Mouse (Mus musculus) left cerebral cortex, adult 2 months (tissue): ENCODE measurements around the gene Olfr651. TPM values are rescaled to one million over a fixed set of nuclear protein-coding genes. Genes with fewer than 3 reads are reported as not detected.
A peak's percentile ranks its signal among the peaks of the same experiment; 100 is the strongest.

Experiments used
- DNase-seq, 2 experiments: peaks; one replicate each; pipeline ENCODE4 v3.0.0; 2021 to 2022; ENCODE audit warnings: low spot score in 2 of 2, mixed read lengths in 1 of 2; ENCODE audit errors: extremely low spot score in 1 of 2
- H3K27ac ChIP-seq: fragments of 200-600 bp; 2 replicates; pipeline ENCODE4 v1.8.1; 2022
- H3K4me3 ChIP-seq: fragments of 200-600 bp; 2 replicates; pipeline ENCODE4 v1.8.1; 2022
- CTCF ChIP-seq: fragments of 200-600 bp; IDR thresholded peaks from 2 replicates; pipeline ENCODE4 v1.8.1; 2022; ENCODE audit warnings: antibody characterized with exemption, mild to moderate bottlenecking, moderate library complexity
- intact Hi-C: fragments of 180-260 bp; cut with DNase I; formaldehyde crosslinking; loops from one replicate; pipeline ENCODE4 v1.15.1; 2025
- total RNA-seq, 2 experiments: library from RNA; stranded (reverse); gene quantifications; 2 replicates each; pipeline ENCODE4 v1.2.3; 2021

Olfr651 gene
- total RNA-seq, 2 experiments from 2014 or later: not detected

DNA sequence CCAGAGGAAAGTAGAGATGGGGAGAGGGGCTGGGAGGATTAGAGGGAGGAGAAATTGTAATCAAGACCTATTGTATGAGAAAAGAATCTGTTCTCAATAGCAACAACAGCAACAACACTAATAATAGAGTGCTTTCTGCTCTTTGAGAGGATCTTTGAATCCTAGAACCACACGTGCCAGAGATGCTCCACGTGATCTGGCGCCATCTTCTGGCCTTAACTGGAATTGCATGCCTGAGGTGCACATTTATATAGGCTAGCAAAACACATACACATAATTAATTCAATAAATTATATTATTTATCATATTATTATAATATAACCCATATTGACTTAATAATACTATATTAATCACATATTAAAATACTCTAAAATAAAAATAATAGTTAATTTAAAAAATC lies 53.2 kb downstream of the Olfr651 start:
- no peak for DNase-seq
- no peak overlapping the region for H3K4me3 ChIP-seq
- intact Hi-C loops: no loop called here
- H3K27ac ChIP-seq: no peak overlapping the region
- TF ChIP-seq CTCF: peak; percentile 43

Other genes with a start within 250 kb of the Olfr651 start
- 1 to 10 TPM; 2.2 to 3.2 TPM for gene Trim12a, start 234.7 kb upstream of the Olfr651 start, total RNA-seq
- gene Trim34b, start 220.7 kb upstream of the Olfr651 start, total RNA-seq: not detected
- 1 to 10 TPM; 1.0 to 1.5 TPM for gene Trim12c, start 196.8 kb upstream of the Olfr651 start, total RNA-seq
- gene Trim30b, start 180.2 kb upstream of the Olfr651 start, total RNA-seq: not detected
- under 1 TPM in 1 of 2 experiments, not detected in 1; 0.19 TPM for gene Trim30c, start 149.3 kb upstream of the Olfr651 start, total RNA-seq
- under 1 TPM; 0.66 to 0.98 TPM for gene Trim30a, start 84.9 kb upstream of the Olfr651 start, total RNA-seq
- under 1 TPM; 0.36 to 0.40 TPM for gene Trim30d, start 42.3 kb upstream of the Olfr651 start, total RNA-seq
- gene Olfr652, start 10.8 kb downstream of the Olfr651 start, total RNA-seq: not detected
- not detected for gene Olfr653, start 27.2 kb downstream of the Olfr651 start, total RNA-seq
- gene Olfr654, start 36.9 kb downstream of the Olfr651 start, total RNA-seq: not detected
- gene Olfr655, start 51.6 kb downstream of the Olfr651 start, total RNA-seq: not detected
- not detected for gene Olfr656, start 63.8 kb downstream of the Olfr651 start, total RNA-seq
- gene Olfr657, start 74.7 kb downstream of the Olfr651 start, total RNA-seq: not detected
- not detected for gene Olfr658, start 97.2 kb downstream of the Olfr651 start, total RNA-seq
- gene Olfr659, start 116.6 kb downstream of the Olfr651 start, total RNA-seq: not detected
- gene Olfr661, start 136.4 kb downstream of the Olfr651 start, total RNA-seq: not detected
- gene Usp17le, start 227.3 kb downstream of the Olfr651 start, total RNA-seq: not detected